Comparison of ENCODE assay signal across 9 mouse cellular contexts in genomic region chr9:45429951-45430697, GRCm38 (mm10). TPM values are rescaled to one million over a fixed set of nuclear protein-coding genes. Genes with fewer than 3 reads are reported as not detected.
DNase-seq lines count a peak whose midpoint lies in the region; ATAC-seq lines count a peak whose summit lies in the region.
"Had no signal": no experiment of that assay in that cellular context is flagged by ENCODE, and none has a peak within 500 bp of the region (broad histone marks: within the 10 kb centered on the region; RNA-seq: fewer than 3 reads in every experiment).

No protein-coding gene starts in this region.

- H3K9ac ChIP-seq in hindbrain, embryonic 16.5 days (ENCODE audit: low read depth, low read length) = peak overlapping the region; percentile 86
- 0 out of 2 replicates have a peak overlapping the region, but pooled peaks have one; percentile 44 for H3K9ac ChIP-seq in midbrain, embryonic 11.5 days (ENCODE audit: low read length)

- no peak for ATAC-seq in megakaryocyte, adult 5-6 weeks (ENCODE audit: poor library complexity, severe bottlenecking)
- peak; percentile 53 for ATAC-seq in hindbrain, embryonic 16.5 days
- ATAC-seq in midbrain, embryonic 11.5 days (ENCODE audit: low FRiP score) = 0 out of 2 replicates have a peak, but pooled peaks have one; percentile 46

- H3K36me3 ChIP-seq in megakaryocyte, embryonic 14.5 days (replicated peaks; ENCODE audit: low read length) = no peaks in the 10 kb centered on the region
- no peaks in the 10 kb centered on the region for H3K36me3 ChIP-seq in hindbrain, embryonic 16.5 days (ENCODE audit: control insufficient read depth, insufficient read depth, low read length)
- no peaks in the 10 kb centered on the region for H3K36me3 ChIP-seq in midbrain, embryonic 11.5 days (ENCODE audit: control insufficient read depth, insufficient read depth, low read length)

- WGBS in hindbrain, embryonic 16.5 days = 3% methylated on average over 32 of the region's 54 CpGs
- WGBS in midbrain, embryonic 11.5 days = 3% methylated on average over 43 of the region's 54 CpGs

- H3K4me1 ChIP-seq in megakaryocyte, embryonic 14.5 days = peaks cover 14% of the 10 kb centered on the region
- H3K4me1 ChIP-seq in hindbrain, embryonic 16.5 days (ENCODE audit: control insufficient read depth, insufficient read depth, low read depth, low read length) = peaks cover 24% of the 10 kb centered on the region
- H3K4me1 ChIP-seq in midbrain, embryonic 11.5 days (ENCODE audit: control insufficient read depth, insufficient read depth, low read length) = peaks cover 9% of the 10 kb centered on the region

- peak overlapping the region; percentile 42 for H3K4me3 ChIP-seq in megakaryocyte, embryonic 14.5 days (replicated peaks)
- peak overlapping the region; percentile 66 for H3K4me3 ChIP-seq in hindbrain, embryonic 16.5 days (ENCODE audit: low read length)
- H3K4me3 ChIP-seq in midbrain, embryonic 11.5 days (ENCODE audit: low read depth, low read length) = peak overlapping the region; percentile 31
- H3K4me3 ChIP-seq: myocyte had no signal

- H3K9me3 ChIP-seq in megakaryocyte, embryonic 14.5 days = no peaks in the 10 kb centered on the region
- no peaks in the 10 kb centered on the region for H3K9me3 ChIP-seq in hindbrain, embryonic 16.5 days (ENCODE audit: control insufficient read depth, low read length)
- no peaks in the 10 kb centered on the region for H3K9me3 ChIP-seq in midbrain, embryonic 11.5 days (ENCODE audit: control insufficient read depth, low read length)

- peak overlapping the region; percentile 69 for H3K27ac ChIP-seq in hindbrain, embryonic 16.5 days (ENCODE audit: low read depth, low read length)
- H3K27ac ChIP-seq in midbrain, embryonic 11.5 days (ENCODE audit: low read depth, low read length) = no peak overlapping the region

- peak overlapping the region; percentile 78 for H3K4me2 ChIP-seq in hindbrain, embryonic 16.5 days (ENCODE audit: low read length)
- peak overlapping the region; percentile 49 for H3K4me2 ChIP-seq in midbrain, embryonic 11.5 days

- peak; percentile 28 for DNase-seq in adrenal gland, postnatal 14 days
- DNase-seq in adrenal gland, postnatal 4 days (ENCODE audit: low spot score in 2 of 2) = no peak
- DNase-seq in midbrain, embryonic 11.5 days (ENCODE audit: low spot score, missing footprints) = peak; percentile 88
- no peak for DNase-seq in gastrocnemius, postnatal 4 days (ENCODE audit: low spot score in 2 of 2)
- DNase-seq in spleen, adult 12 weeks (ENCODE audit: low spot score) = no peak

- peaks cover 85% of the 10 kb centered on the region for H3K27me3 ChIP-seq in megakaryocyte, embryonic 14.5 days (replicated peaks)
- peaks cover 16% of the 10 kb centered on the region for H3K27me3 ChIP-seq in hindbrain, embryonic 16.5 days (replicated peaks; ENCODE audit: control insufficient read depth, insufficient read depth, low read length)
- peaks cover 40% of the 10 kb centered on the region for H3K27me3 ChIP-seq in midbrain, embryonic 11.5 days (ENCODE audit: control insufficient read depth, insufficient read depth, low read length)

RNA-seq across cellular contexts. Expression of gene Dscaml1, which starts 3.7 kb away (rescaled TPM):
- 0.78 and 1.4 TPM in 2 replicates for total RNA-seq in adrenal gland, postnatal 14 days (2021)
- 1 to 10 TPM; 2.3 to 2.5 TPM for total RNA-seq in adrenal gland, postnatal 4 days (2021)
- polyA plus RNA-seq in megakaryocyte, embryonic 14.5 days (2012; ENCODE audit: insufficient read depth, low replicate concordance) = not detected in 2 replicates
- not detected in 2 replicates for total RNA-seq in megakaryocyte, adult 5-6 weeks (2015)
- not detected in 2 replicates for total RNA-seq in megakaryocyte, adult 5-6 weeks (2017)
- polyA plus RNA-seq in hindbrain, embryonic 16.5 days (2015; fragmentation: Nextera tagmentation; extraction: Ambion mirVana) = 10.8 and 17.7 TPM in 2 replicates
- polyA plus RNA-seq in midbrain, embryonic 11.5 days (2014; fragmentation: Nextera tagmentation; extraction: Ambion mirVana) = 0.74 and 0.86 TPM in 2 replicates
- total RNA-seq in gastrocnemius, postnatal 4 days (2021) = under 1 TPM; 0.32 to 0.36 TPM
- polyA plus RNA-seq: myocyte had no signal

RNA-seq across cellular contexts. Expression of gene Fxyd2, which starts 30.7 kb away (rescaled TPM):
- total RNA-seq in adrenal gland, postnatal 14 days (2021) = 3.0 and 6.3 TPM in 2 replicates
- 100 to 1,000 TPM in 1 of 2 experiments, 1 to 10 TPM in 1; 8.6 to 119 TPM for total RNA-seq in adrenal gland, postnatal 4 days (2021)
- polyA plus RNA-seq in megakaryocyte, embryonic 14.5 days (2012; ENCODE audit: insufficient read depth, low replicate concordance) = 0.64 and 7.6 TPM in 2 replicates
- not detected in 2 replicates for total RNA-seq in megakaryocyte, adult 5-6 weeks (2015)
- total RNA-seq in megakaryocyte, adult 5-6 weeks (2017) = not detected in 2 replicates
- 11.7 and 15.7 TPM in 2 replicates for polyA plus RNA-seq in hindbrain, embryonic 16.5 days (2015; fragmentation: Nextera tagmentation; extraction: Ambion mirVana)
- 1.00 and 1.5 TPM in 2 replicates for polyA plus RNA-seq in midbrain, embryonic 11.5 days (2014; fragmentation: Nextera tagmentation; extraction: Ambion mirVana)
- total RNA-seq in gastrocnemius, postnatal 4 days (2021) = 1 to 10 TPM; 2.0 to 2.8 TPM

Comparison
In these comparisons a context has a peak if more than half of its experiments do, and no peak if none do; other contexts are left out.
1. DNase-seq: peak in adrenal gland, postnatal 14 days (single experiment) and midbrain, embryonic 11.5 days (single experiment); none in adrenal gland, postnatal 4 days (0 of 2), gastrocnemius, postnatal 4 days (0 of 2) and spleen, adult 12 weeks (single experiment).
2. Peak in every context shown above with its lines, with median percentiles within 50 percentile points of each other: H3K4me3 ChIP-seq.